Mouse (Mus musculus) myocyte (in vitro differentiated cells): ENCODE data around the gene Hist1h3g.
A peak's percentile ranks its signal among the peaks of the same experiment; 100 is the strongest.

Experiments used
- CEBPB ChIP-seq: IDR thresholded peaks from 2 replicates; pipeline ENCODE4 v1.6.1; 2011; ENCODE audit warnings: mild to moderate bottlenecking, moderate library complexity; ENCODE audit not compliant: poor library complexity, insufficient read depth, severe bottlenecking
- E2F4 ChIP-seq: IDR thresholded peaks from one replicate; pipeline ENCODE4 v1.6.1; 2011; ENCODE audit warnings: mild to moderate bottlenecking, control low read depth, moderate library complexity; ENCODE audit not compliant: insufficient read depth
- MAX ChIP-seq: IDR thresholded peaks from one replicate; pipeline ENCODE4 v1.6.1; 2011; ENCODE audit warnings: low read depth, mild to moderate bottlenecking, control low read depth
- MYOD1 ChIP-seq, 3 experiments: IDR thresholded peaks; one replicate each; pipeline ENCODE4 v1.6.1; 2011; ENCODE audit warnings: control low read depth in 2 of 3, low read depth in 2 of 3, mild to moderate bottlenecking in 2 of 3, moderate library complexity in 1 of 3; ENCODE audit not compliant: insufficient read length in 2 of 3, control insufficient read depth in 1 of 3
- MYOG ChIP-seq, 3 experiments: IDR thresholded peaks; one replicate each; pipeline ENCODE4 v1.6.1; 2011; ENCODE audit warnings: control low read depth in 2 of 3, low read depth in 2 of 3, mild to moderate bottlenecking in 2 of 3; ENCODE audit not compliant: insufficient read length in 2 of 3, control insufficient read depth in 1 of 3, insufficient read depth in 1 of 3
- POLR2A ChIP-seq: IDR thresholded peaks from one replicate; pipeline ENCODE4 v1.6.1; 2011; ENCODE audit warnings: low read depth, mild to moderate bottlenecking, control low read depth, moderate library complexity; ENCODE audit not compliant: insufficient read length
- POLR2AphosphoS2 ChIP-seq: IDR thresholded peaks from one replicate; pipeline ENCODE4 v1.6.1; 2011; ENCODE audit warnings: low read depth, control low read depth; ENCODE audit not compliant: insufficient read length
- REST ChIP-seq: IDR thresholded peaks from one replicate; pipeline ENCODE4 v1.6.1; 2011; ENCODE audit warnings: mild to moderate bottlenecking, control low read depth, moderate library complexity; ENCODE audit not compliant: insufficient read depth, insufficient read length
- TCF12 ChIP-seq: IDR thresholded peaks from one replicate; pipeline ENCODE4 v1.6.1; 2011; ENCODE audit warnings: mild to moderate bottlenecking, control low read depth; ENCODE audit not compliant: poor library complexity, insufficient read depth, severe bottlenecking
- TCF3 ChIP-seq: IDR thresholded peaks from one replicate; pipeline ENCODE4 v1.6.1; 2011; ENCODE audit warnings: low read depth, control low read depth; ENCODE audit not compliant: insufficient read length
- USF1 ChIP-seq: IDR thresholded peaks from one replicate; pipeline ENCODE4 v1.6.1; 2011; ENCODE audit warnings: low read depth, mild to moderate bottlenecking, control low read depth, moderate library complexity

DNA sequence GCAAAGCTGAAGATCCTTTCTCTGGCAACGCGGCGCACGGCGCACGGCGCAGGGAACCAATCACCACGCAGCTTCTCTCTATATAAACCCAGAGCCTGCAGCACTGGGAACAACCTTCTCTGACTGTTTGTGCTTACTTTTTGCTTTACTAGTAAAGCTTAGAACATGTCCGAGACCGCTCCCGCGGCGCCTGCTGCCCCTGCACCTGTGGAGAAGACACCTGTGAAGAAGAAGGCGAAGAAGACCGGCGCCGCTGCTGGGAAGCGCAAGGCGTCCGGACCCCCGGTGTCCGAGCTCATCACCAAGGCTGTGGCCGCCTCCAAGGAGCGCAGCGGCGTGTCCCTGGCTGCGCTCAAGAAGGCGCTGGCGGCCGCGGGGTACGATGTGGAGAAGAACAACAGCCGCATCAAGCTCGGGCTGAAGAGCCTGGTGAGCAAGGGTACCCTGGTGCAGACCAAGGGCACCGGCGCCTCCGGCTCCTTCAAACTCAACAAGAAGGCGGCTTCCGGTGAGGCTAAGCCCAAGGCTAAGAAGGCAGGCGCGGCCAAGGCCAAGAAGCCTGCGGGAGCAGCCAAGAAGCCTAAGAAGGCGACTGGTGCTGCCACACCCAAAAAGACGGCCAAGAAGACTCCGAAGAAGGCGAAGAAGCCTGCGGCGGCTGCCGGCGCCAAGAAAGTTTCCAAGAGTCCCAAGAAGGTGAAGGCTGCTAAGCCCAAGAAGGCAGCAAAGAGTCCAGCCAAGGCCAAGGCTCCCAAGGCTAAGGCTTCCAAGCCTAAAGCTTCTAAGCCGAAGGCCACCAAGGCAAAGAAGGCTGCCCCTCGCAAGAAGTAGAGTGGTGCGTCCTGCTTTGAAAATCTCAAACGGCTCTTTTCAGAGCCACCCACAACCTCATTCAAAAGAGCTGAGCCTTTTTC is 20.0 kb downstream of the Hist1h3g start:
- TF ChIP-seq REST = no peak
- TF ChIP-seq POLR2A = peak; percentile 75
- TF ChIP-seq CEBPB = peak; percentile 26; the same call in 1 of the 2 replicates
- TF ChIP-seq E2F4 = no peak
- peak; percentile 93 for TF ChIP-seq POLR2AphosphoS2
- TF ChIP-seq MYOD1 (IDR thresholded peaks at IDR 0.05; ENCODE audit: control insufficient read depth in 1 of 3, insufficient read length in 2 of 3, low read depth in 2 of 3) = no peak
- TF ChIP-seq MAX = no peak
- no peak for TF ChIP-seq USF1
- peak in 1 of 3 experiments; percentile 1 for TF ChIP-seq MYOG (IDR thresholded peaks at IDR 0.05; ENCODE audit: control insufficient read depth in 1 of 3, insufficient read depth in 1 of 3, insufficient read length in 2 of 3, low read depth in 2 of 3)
- no peak for TF ChIP-seq TCF12
- TF ChIP-seq TCF3 = no peak
